In the genomic region with DNA sequence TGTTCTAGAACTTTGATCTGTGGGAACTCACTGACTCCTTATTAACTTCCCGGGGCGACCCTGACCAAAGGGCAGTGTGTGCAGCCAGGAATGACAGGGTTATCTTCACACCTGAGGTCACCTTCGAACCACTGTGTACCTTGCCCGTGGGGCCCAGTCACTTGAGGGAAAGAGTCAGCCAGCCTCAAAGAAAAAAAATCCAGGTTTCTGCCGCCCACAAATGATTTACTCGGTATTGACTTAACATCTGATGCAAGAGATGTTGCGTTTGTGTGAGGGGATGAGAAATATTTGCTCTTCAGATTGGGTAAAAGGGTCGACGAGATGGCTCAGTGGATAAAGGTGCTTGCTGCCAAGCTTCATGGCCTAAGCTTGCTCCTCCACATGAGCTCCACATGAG, we compare ENCODE assay signal across 17 mouse cellular contexts. TPM values are rescaled to one million over a fixed set of nuclear protein-coding genes. Genes with fewer than 3 reads are reported as not detected.
DNase-seq lines count a peak whose midpoint lies in the region; ATAC-seq and TF ChIP-seq lines count a peak whose summit lies in the region.
"Had no signal": no experiment of that assay in that cellular context is flagged by ENCODE, and none has a peak within 500 bp of the region (broad histone marks: within the 10 kb centered on the region; RNA-seq: fewer than 3 reads in every experiment).

No protein-coding gene starts in this region.

- no peak overlapping the region for H3K9ac ChIP-seq in intestine, embryonic 16.5 days (ENCODE audit: low read depth, low read length)
- no peak overlapping the region for H3K9ac ChIP-seq in liver, embryonic 16.5 days (ENCODE audit: low read depth, low read length)
- H3K9ac ChIP-seq in forebrain, embryonic 13.5 days = no peak overlapping the region
- H3K9ac ChIP-seq: forebrain, postnatal 0 days had no signal

- peak; percentile 94 for ATAC-seq in intestine, embryonic 16.5 days
- ATAC-seq in liver, embryonic 16.5 days (ENCODE audit: low read depth) = peak; percentile 72
- no peak for ATAC-seq in forebrain, embryonic 13.5 days
- ATAC-seq: forebrain, postnatal 0 days had no signal

- no peaks in the 10 kb centered on the region for H3K27me3 ChIP-seq in intestine, embryonic 16.5 days (replicated peaks; ENCODE audit: control insufficient read depth, insufficient read depth, low read length)
- no peaks in the 10 kb centered on the region for H3K27me3 ChIP-seq in liver, embryonic 16.5 days (ENCODE audit: control insufficient read depth, insufficient read depth, low read depth, low read length)
- no peaks in the 10 kb centered on the region for H3K27me3 ChIP-seq in forebrain, embryonic 13.5 days

- TF ChIP-seq POLR2A in bone marrow, adult 2 months (IDR thresholded peaks at IDR 0.05; ENCODE audit: borderline replicate concordance, control insufficient read depth, low read depth, low read length) = no peak

- peak overlapping the region; percentile 41 for H3K27ac ChIP-seq in bone marrow, adult 2 months (ENCODE audit: control insufficient read depth, insufficient read depth, low read depth, low read length, poor library complexity)
- H3K27ac ChIP-seq in intestine, embryonic 16.5 days (ENCODE audit: low read length) = peak overlapping the region; percentile 31
- peak overlapping the region; percentile 65 for H3K27ac ChIP-seq in liver, embryonic 16.5 days (ENCODE audit: low read length)
- H3K27ac ChIP-seq in forebrain, embryonic 13.5 days = no peak overlapping the region
- H3K27ac ChIP-seq: gastrocnemius, adult 2 months had no signal

- H3K9me3 ChIP-seq in intestine, embryonic 16.5 days (ENCODE audit: control insufficient read depth, low read length) = no peaks in the 10 kb centered on the region
- no peaks in the 10 kb centered on the region for H3K9me3 ChIP-seq in liver, embryonic 16.5 days (replicated peaks; ENCODE audit: control insufficient read depth, low read length)
- 0 out of 2 replicates have a peak, but pooled peaks cover 4% of the 10 kb centered on the region for H3K9me3 ChIP-seq in forebrain, embryonic 13.5 days (replicated peaks)
- H3K9me3 ChIP-seq: G1E had no signal

- no peaks in the 10 kb centered on the region for H3K36me3 ChIP-seq in intestine, embryonic 16.5 days (ENCODE audit: control insufficient read depth, insufficient read depth, low read length)
- H3K36me3 ChIP-seq in liver, embryonic 16.5 days (ENCODE audit: control insufficient read depth, insufficient read depth) = no peaks in the 10 kb centered on the region
- H3K36me3 ChIP-seq in forebrain, embryonic 13.5 days (ENCODE audit: poor library complexity, severe bottlenecking) = no peaks in the 10 kb centered on the region
- H3K36me3 ChIP-seq: G1E had no signal

- WGBS in bone marrow, adult 2 months = 59% methylated on average over 9 of the region's 9 CpGs
- WGBS in intestine, embryonic 16.5 days = 53% methylated on average over 9 of the region's 9 CpGs
- 62% methylated on average over 9 of the region's 9 CpGs for WGBS in liver, embryonic 16.5 days (ENCODE audit: insufficient replicate concordance)
- whole genome bisulfite sequencing in forebrain, embryonic 13.5 days = 93% methylated on average over 9 of the region's 9 CpGs

- H3K4me1 ChIP-seq in bone marrow, adult 2 months (ENCODE audit: control insufficient read depth, insufficient read depth, low read length) = peaks cover 13% of the 10 kb centered on the region
- H3K4me1 ChIP-seq in intestine, embryonic 16.5 days (ENCODE audit: control insufficient read depth, insufficient read depth, low read length) = no peaks in the 10 kb centered on the region
- peaks cover 7% of the 10 kb centered on the region for H3K4me1 ChIP-seq in liver, embryonic 16.5 days (ENCODE audit: control insufficient read depth, low read depth, low read length)
- 0 out of 2 replicates have a peak, but pooled peaks cover 6% of the 10 kb centered on the region for H3K4me1 ChIP-seq in forebrain, embryonic 13.5 days

- peak; percentile 65 to 88 for DNase-seq in kidney, postnatal 25 days
- DNase-seq in gastrocnemius, postnatal 36 days = no peak
- DNase-seq in cerebellum, adult 9-10 months = no peak
- DNase-seq in Muller cell, postnatal 12 days (ENCODE audit: inconsistent ontology term) = no peak
- DNase-seq: adrenal gland, adult 8-10 months; cerebellum, postnatal 25 days; forebrain, postnatal 0 days; gastrocnemius, adult 2 months; heart, postnatal 10 days; layer of hippocampus, adult 9-11 months; midbrain, embryonic 14.5 days had no signal

- no peak overlapping the region for H3K4me3 ChIP-seq in bone marrow, adult 2 months (replicated peaks; ENCODE audit: control insufficient read depth, low read depth, low read length)
- no peak overlapping the region for H3K4me3 ChIP-seq in intestine, embryonic 16.5 days (ENCODE audit: low read length)
- no peak overlapping the region for H3K4me3 ChIP-seq in liver, embryonic 16.5 days (ENCODE audit: low read depth, low read length)
- H3K4me3 ChIP-seq in forebrain, embryonic 13.5 days = no peak overlapping the region
- H3K4me3 ChIP-seq: erythroblast, embryonic 14.5 days; gastrocnemius, adult 2 months had no signal

- H3K4me2 ChIP-seq in intestine, embryonic 16.5 days (ENCODE audit: low read depth, low read length) = no peak overlapping the region
- no peak overlapping the region for H3K4me2 ChIP-seq in liver, embryonic 16.5 days (ENCODE audit: low read depth, low read length)
- no peak overlapping the region for H3K4me2 ChIP-seq in forebrain, embryonic 13.5 days

- intact Hi-C loops in gastrocnemius, postnatal 36 days (cut with DNase I) = no loop called here

- no peak for TF ChIP-seq CTCF in bone marrow, adult 2 months (IDR thresholded peaks at IDR 0.05; ENCODE audit: control insufficient read depth, insufficient read depth, low read length)

RNA-seq across cellular contexts. Expression of a gene that starts 10.2 kb away (rescaled TPM):
- 18.8 and 41.2 TPM in 2 replicates for polyA plus RNA-seq in bone marrow, adult 2 months (2011; ENCODE audit: insufficient read depth, insufficient read length, low replicate concordance, missing spikeins)
- 15.7 and 22.2 TPM in 2 replicates for polyA plus RNA-seq in intestine, embryonic 16.5 days (2015; fragmentation: Nextera tagmentation; extraction: Ambion mirVana)
- 12.1 and 13.3 TPM in 2 replicates for polyA plus RNA-seq in liver, embryonic 16.5 days (2015; fragmentation: Nextera tagmentation; extraction: Ambion mirVana)
- 10 to 100 TPM; 38.5 to 41.2 TPM for total RNA-seq in gastrocnemius, postnatal 36 days (2021)
- 3.5 and 3.7 TPM in 2 replicates for polyA plus RNA-seq in forebrain, embryonic 13.5 days (2015; fragmentation: Nextera tagmentation; extraction: Ambion mirVana)

Comparison
In these comparisons a context has a peak if more than half of its experiments do, and no peak if none do; other contexts are left out.
1. DNase-seq: peak in kidney, postnatal 25 days (2 of 2); none in gastrocnemius, postnatal 36 days (0 of 2), cerebellum, adult 9-10 months (single experiment) and Muller cell, postnatal 12 days (single experiment).